Mouse (Mus musculus): ENCODE data around the gene Zfr2.

GRCm38 (mm10) chr10:81236471-81237268 lies 3.7 kb downstream of the Zfr2 start:
- TF ChIP-seq CTCF (IDR thresholded peaks at IDR 0.05; ENCODE audit: extremely low read depth, insufficient read depth, low read length) = no peak
- no peak for TF ChIP-seq POLR2A (IDR thresholded peaks at IDR 0.05; ENCODE audit: extremely low read depth, insufficient read depth, low read length)
